Mouse (Mus musculus): ENCODE results near the gene Pmvk. TPM values are rescaled to one million over a fixed set of nuclear protein-coding genes. Genes with fewer than 3 reads are reported as not detected.

Pmvk gene
- polyA plus RNA-seq, 1 experiment from 2014 or later: 59.3 TPM

DNA sequence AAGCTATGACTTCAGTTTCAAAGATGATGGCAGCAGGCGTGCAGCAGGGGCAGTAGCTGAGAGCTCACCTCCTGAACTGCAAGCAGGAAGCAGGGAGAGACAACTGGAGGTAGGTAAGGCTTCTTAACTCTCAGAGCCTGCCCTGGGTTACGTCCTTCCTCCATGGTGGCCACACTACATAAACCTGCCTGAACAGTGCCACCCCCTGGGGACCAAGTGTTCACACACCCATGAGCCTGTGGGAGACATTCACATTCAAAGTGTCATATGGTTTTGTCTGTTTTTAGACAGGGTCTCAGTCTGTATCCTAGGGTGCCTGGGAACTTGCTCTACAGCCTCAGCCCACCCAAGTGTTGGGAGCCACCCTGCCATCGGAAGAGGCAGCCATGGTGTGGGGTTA is 36.4 kb downstream of the Pmvk start:
- Histone ChIP-seq H3K4me1 (ENCODE audit: insufficient read depth, low read length) (peaks cover 12% of the 10 kb centered on the region; the same call in 1 of the 2 replicates), H3K27me3 (ENCODE audit: insufficient read depth, low read length) (peaks cover 3% of the 10 kb centered on the region; the same call in 1 of the 2 replicates), H3K9ac (replicated peaks; ENCODE audit: low read length) (no peak overlapping the region), H3K9me3 (ENCODE audit: low read length) (no peaks in the 10 kb centered on the region), H3K27ac (ENCODE audit: low read length) (no peak overlapping the region), H3K4me2 (replicated peaks; ENCODE audit: low read depth, low read length) (no peak overlapping the region), H3K36me3 (ENCODE audit: insufficient read depth, low read length) (no peaks in the 10 kb centered on the region), H3K4me3 (ENCODE audit: low read length) (no peak overlapping the region)
- WGBS: 87% methylated on average over 3 of the region's 3 CpGs
- no peak for ATAC-seq (ENCODE audit: low FRiP score, low TSS enrichment)

DNA sequence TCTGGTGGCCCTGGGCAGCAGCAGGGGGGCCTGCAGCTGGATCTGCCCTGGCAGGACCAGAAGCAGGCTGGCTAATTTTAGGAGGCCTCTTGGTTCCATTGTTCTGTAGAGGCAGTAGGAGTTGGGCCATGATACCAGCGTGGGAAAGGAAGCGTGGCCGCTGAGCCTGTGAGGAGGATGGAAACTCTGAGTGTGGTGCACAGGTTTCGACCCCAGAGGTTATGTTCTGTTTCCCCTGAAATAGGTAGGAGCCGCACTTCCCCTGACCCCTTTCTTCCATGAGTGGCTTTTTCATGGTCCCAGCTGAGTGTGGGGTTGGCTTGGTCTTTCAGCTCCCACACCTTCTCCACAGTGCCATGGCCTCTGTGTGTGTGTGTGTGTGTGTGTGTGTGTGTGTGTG is 37.2 kb downstream of the Pmvk start:
- 80% methylated on average over 5 of the region's 5 CpGs for WGBS
- no peaks in the 10 kb centered on the region for H3K9me3 ChIP-seq (ENCODE audit: low read length)
- ATAC-seq (ENCODE audit: low FRiP score, low TSS enrichment): no peak
- no peak overlapping the region for H3K4me2 ChIP-seq (replicated peaks; ENCODE audit: low read depth, low read length)
- no peak overlapping the region for H3K9ac ChIP-seq (replicated peaks; ENCODE audit: low read length)
- no peaks in the 10 kb centered on the region for H3K27me3 ChIP-seq (ENCODE audit: insufficient read depth, low read length)
- no peaks in the 10 kb centered on the region for H3K36me3 ChIP-seq (ENCODE audit: insufficient read depth, low read length)
- H3K4me3 ChIP-seq (ENCODE audit: low read length): no peak overlapping the region
- H3K27ac ChIP-seq (ENCODE audit: low read length): no peak overlapping the region
- peaks cover 12% of the 10 kb centered on the region; the same call in 1 of the 2 replicates for H3K4me1 ChIP-seq (ENCODE audit: insufficient read depth, low read length)

DNA sequence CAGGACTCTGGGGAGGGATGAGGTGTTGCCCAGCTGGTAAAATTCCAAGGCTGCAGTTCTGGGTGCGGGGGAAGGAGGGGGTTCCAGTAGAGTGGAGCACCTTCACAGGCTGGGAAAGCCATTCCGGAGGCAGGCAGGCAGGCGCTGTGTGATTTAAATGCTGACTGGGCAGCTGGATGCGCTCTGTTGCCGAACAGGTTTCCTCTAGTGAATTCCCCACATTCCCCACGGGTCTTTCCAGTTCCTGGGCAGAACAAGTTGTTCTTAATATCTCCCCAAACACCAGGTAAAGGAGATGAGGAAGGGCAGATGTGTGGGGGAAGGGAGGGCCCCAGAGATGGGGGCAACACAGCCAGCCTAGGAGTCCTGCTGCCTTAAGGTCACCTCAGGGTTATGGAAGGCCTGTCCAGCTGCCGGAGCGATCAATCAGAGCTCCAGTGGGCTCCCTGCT is 38.4 kb downstream of the Pmvk start:
- H3K36me3 ChIP-seq (ENCODE audit: insufficient read depth, low read length): no peaks in the 10 kb centered on the region
- 19% methylated on average over 8 of the region's 8 CpGs for WGBS
- peaks cover 12% of the 10 kb centered on the region; the same call in 1 of the 2 replicates for H3K4me1 ChIP-seq (ENCODE audit: insufficient read depth, low read length)
- peak overlapping the region; percentile 54 for H3K27ac ChIP-seq (ENCODE audit: low read length)
- H3K4me2 ChIP-seq (replicated peaks; ENCODE audit: low read depth, low read length): 0 out of 2 replicates have a peak overlapping the region, but pooled peaks have one; percentile 12
- no peak overlapping the region for H3K9ac ChIP-seq (replicated peaks; ENCODE audit: low read length)
- no peaks in the 10 kb centered on the region for H3K27me3 ChIP-seq (ENCODE audit: insufficient read depth, low read length)
- no peaks in the 10 kb centered on the region for H3K9me3 ChIP-seq (ENCODE audit: low read length)
- H3K4me3 ChIP-seq (ENCODE audit: low read length): no peak overlapping the region
- peak; percentile 88 for ATAC-seq (ENCODE audit: low FRiP score, low TSS enrichment)

DNA sequence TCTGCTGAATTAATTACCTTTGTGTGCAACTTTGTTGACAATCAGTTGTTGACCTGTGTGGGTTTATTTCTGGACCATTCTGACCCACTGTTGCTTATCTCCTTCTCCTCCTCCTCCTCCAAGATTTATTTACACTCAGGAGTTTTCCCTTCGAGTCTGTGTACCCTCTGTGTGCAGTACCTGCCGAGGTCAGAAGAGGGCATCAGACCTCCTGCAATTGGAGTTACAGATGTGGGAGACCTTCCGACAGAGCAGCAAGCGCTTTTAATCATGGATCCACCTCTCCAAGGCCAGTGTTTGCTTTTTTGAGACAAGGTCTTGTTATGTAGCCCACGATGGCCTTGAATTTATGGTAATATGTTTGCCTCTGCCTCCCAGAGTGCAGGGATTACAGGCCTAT is 40.3 kb downstream of the Pmvk start:
- no peak for ATAC-seq (ENCODE audit: low FRiP score, low TSS enrichment)
- Histone ChIP-seq H3K27ac (ENCODE audit: low read length) (no peak overlapping the region), H3K4me1 (ENCODE audit: insufficient read depth, low read length) (peaks cover 12% of the 10 kb centered on the region; the same call in 1 of the 2 replicates), H3K4me3 (ENCODE audit: low read length) (no peak overlapping the region), H3K36me3 (ENCODE audit: insufficient read depth, low read length) (no peaks in the 10 kb centered on the region), H3K9ac (replicated peaks; ENCODE audit: low read length) (no peak overlapping the region), H3K9me3 (ENCODE audit: low read length) (no peaks in the 10 kb centered on the region), H3K4me2 (replicated peaks; ENCODE audit: low read depth, low read length) (no peak overlapping the region), H3K27me3 (ENCODE audit: insufficient read depth, low read length) (no peaks in the 10 kb centered on the region)
- 86% methylated on average over 5 of the region's 5 CpGs for WGBS

- 77% methylated on average over 3 of the region's 3 CpGs for WGBS
- H3K27me3 ChIP-seq (ENCODE audit: insufficient read depth, low read length): no peaks in the 10 kb centered on the region
- H3K9ac ChIP-seq (replicated peaks; ENCODE audit: low read length): no peak overlapping the region
- H3K27ac ChIP-seq (ENCODE audit: low read length): no peak overlapping the region
- no peak for ATAC-seq (ENCODE audit: low FRiP score, low TSS enrichment)
- no peak overlapping the region for H3K4me2 ChIP-seq (replicated peaks; ENCODE audit: low read depth, low read length)
- peaks cover 3% of the 10 kb centered on the region; the same call in 1 of the 2 replicates for H3K9me3 ChIP-seq (ENCODE audit: low read length)
- peaks cover 10% of the 10 kb centered on the region; the same call in 1 of the 2 replicates for H3K4me1 ChIP-seq (ENCODE audit: insufficient read depth, low read length)
- H3K4me3 ChIP-seq (ENCODE audit: low read length): no peak overlapping the region
- H3K36me3 ChIP-seq (ENCODE audit: insufficient read depth, low read length): no peaks in the 10 kb centered on the region
Observed at GRCm38 (mm10) chr3:89496366-89496765, 42.0 kb downstream of the Pmvk start.

DNA sequence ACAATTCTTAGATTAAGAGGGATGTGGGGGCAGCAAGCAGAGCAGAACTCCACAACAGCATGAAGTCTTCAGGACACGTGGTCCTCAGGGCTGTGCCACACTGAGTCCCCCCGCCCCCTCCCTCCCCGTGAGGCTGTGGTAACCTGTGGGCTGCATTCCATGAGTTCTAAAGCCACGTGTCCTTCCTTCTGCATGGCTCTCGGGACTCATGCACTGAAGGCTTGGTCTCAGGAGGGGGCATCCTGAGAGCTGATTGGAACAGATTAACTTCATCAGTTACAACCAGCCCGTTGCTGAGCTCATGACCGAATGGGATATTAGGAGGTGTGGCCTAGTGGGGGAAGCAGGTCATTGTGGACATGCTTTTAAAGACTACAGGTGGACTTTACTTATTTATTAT is 45.4 kb downstream of the Pmvk start:
- no peak; the same call in 1 of the 2 replicates for ATAC-seq (ENCODE audit: low FRiP score, low TSS enrichment)
- Histone ChIP-seq H3K4me3 (ENCODE audit: low read length) (no peak overlapping the region), H3K27me3 (ENCODE audit: insufficient read depth, low read length) (no peaks in the 10 kb centered on the region), H3K27ac (ENCODE audit: low read length) (no peak overlapping the region), H3K36me3 (ENCODE audit: insufficient read depth, low read length) (no peaks in the 10 kb centered on the region), H3K9me3 (ENCODE audit: low read length) (peaks cover 3% of the 10 kb centered on the region; the same call in 1 of the 2 replicates), H3K4me1 (ENCODE audit: insufficient read depth, low read length) (no peaks in the 10 kb centered on the region), H3K9ac (replicated peaks; ENCODE audit: low read length) (no peak overlapping the region), H3K4me2 (replicated peaks; ENCODE audit: low read depth, low read length) (no peak overlapping the region)
- WGBS: 40% methylated on average over 7 of the region's 7 CpGs

DNA sequence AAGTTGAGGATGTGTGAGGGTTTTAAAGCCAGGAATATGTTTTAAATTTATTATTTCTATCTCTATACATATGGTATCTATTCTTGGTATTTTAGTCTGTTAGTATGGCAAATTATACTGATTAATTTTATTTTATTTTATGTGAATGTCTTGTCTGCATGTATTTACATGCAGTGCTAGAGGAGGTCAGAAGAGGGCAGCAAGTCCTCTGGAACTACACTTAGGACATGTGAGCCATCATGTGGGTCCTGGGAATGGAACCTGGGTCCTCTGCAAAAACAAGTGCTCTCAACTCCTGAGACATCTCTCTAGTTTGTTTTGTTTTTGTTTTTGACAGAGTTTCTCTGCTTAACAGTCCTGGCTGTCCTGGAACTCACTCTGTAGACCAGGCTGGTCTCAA is 47.1 kb downstream of the Pmvk start:
- no peak for ATAC-seq (ENCODE audit: low FRiP score, low TSS enrichment)
- no peak overlapping the region for H3K4me2 ChIP-seq (replicated peaks; ENCODE audit: low read depth, low read length)
- H3K36me3 ChIP-seq (ENCODE audit: insufficient read depth, low read length): no peaks in the 10 kb centered on the region
- no peaks in the 10 kb centered on the region for H3K4me1 ChIP-seq (ENCODE audit: insufficient read depth, low read length)
- H3K9me3 ChIP-seq (ENCODE audit: low read length): peaks cover 3% of the 10 kb centered on the region; the same call in 1 of the 2 replicates
- no peak overlapping the region for H3K9ac ChIP-seq (replicated peaks; ENCODE audit: low read length)
- no peak overlapping the region for H3K4me3 ChIP-seq (ENCODE audit: low read length)
- no peak overlapping the region for H3K27ac ChIP-seq (ENCODE audit: low read length)
- H3K27me3 ChIP-seq (ENCODE audit: insufficient read depth, low read length): no peaks in the 10 kb centered on the region

DNA sequence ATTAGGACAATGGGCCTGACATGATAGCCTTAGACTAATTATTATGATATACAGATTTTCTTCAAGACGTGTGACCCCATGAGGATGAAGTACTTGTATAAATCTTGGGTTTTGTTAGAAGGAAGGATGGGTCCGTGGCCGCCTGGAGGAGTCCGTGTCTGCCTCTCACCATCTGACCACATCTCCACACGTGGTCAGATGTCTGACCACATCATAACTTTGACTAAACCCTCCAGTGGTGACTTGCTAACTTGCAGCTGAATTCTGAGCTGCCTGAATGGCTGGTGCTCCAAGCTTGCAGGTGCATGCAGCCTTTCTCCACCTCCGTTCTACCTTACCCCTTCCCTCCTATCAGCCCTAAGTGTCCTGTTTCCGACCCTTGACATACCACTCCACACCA is 48.2 kb downstream of the Pmvk start:
- no peak overlapping the region for H3K4me2 ChIP-seq (replicated peaks; ENCODE audit: low read depth, low read length)
- no peaks in the 10 kb centered on the region for H3K36me3 ChIP-seq (ENCODE audit: insufficient read depth, low read length)
- H3K9me3 ChIP-seq (ENCODE audit: low read length): peaks cover 3% of the 10 kb centered on the region; the same call in 1 of the 2 replicates
- ATAC-seq (ENCODE audit: low FRiP score, low TSS enrichment): no peak
- H3K4me3 ChIP-seq (ENCODE audit: low read length): no peak overlapping the region
- no peaks in the 10 kb centered on the region for H3K4me1 ChIP-seq (ENCODE audit: insufficient read depth, low read length)
- H3K27me3 ChIP-seq (ENCODE audit: insufficient read depth, low read length): no peaks in the 10 kb centered on the region
- no peak overlapping the region for H3K9ac ChIP-seq (replicated peaks; ENCODE audit: low read length)
- 67% methylated on average over 7 of the region's 7 CpGs for WGBS
- H3K27ac ChIP-seq (ENCODE audit: low read length): no peak overlapping the region

GRCm38 (mm10) chr3:89508041-89508440 is 53.7 kb downstream of the Pmvk start:
- Histone ChIP-seq H3K9me3 (ENCODE audit: low read length) (no peaks in the 10 kb centered on the region), H3K36me3 (ENCODE audit: insufficient read depth, low read length) (no peaks in the 10 kb centered on the region), H3K27me3 (ENCODE audit: insufficient read depth, low read length) (peaks cover 3% of the 10 kb centered on the region; the same call in 1 of the 2 replicates), H3K27ac (ENCODE audit: low read length) (no peak overlapping the region), H3K4me1 (ENCODE audit: insufficient read depth, low read length) (peaks cover 5% of the 10 kb centered on the region; the same call in 1 of the 2 replicates), H3K4me3 (ENCODE audit: low read length) (no peak overlapping the region), H3K9ac (replicated peaks; ENCODE audit: low read length) (no peak overlapping the region), H3K4me2 (replicated peaks; ENCODE audit: low read depth, low read length) (no peak overlapping the region)
- 31% methylated on average over 9 of the region's 9 CpGs for WGBS
- ATAC-seq (ENCODE audit: low FRiP score, low TSS enrichment): no peak

GRCm38 (mm10) chr3:89510979-89511378 is 56.6 kb downstream of the Pmvk start:
- ATAC-seq (ENCODE audit: low FRiP score, low TSS enrichment): no peak
- Histone ChIP-seq H3K27ac (ENCODE audit: low read length) (no peak overlapping the region), H3K4me3 (ENCODE audit: low read length) (no peak overlapping the region), H3K36me3 (ENCODE audit: insufficient read depth, low read length) (no peaks in the 10 kb centered on the region), H3K4me2 (replicated peaks; ENCODE audit: low read depth, low read length) (peak overlapping the region; percentile 29), H3K9me3 (ENCODE audit: low read length) (no peaks in the 10 kb centered on the region), H3K9ac (replicated peaks; ENCODE audit: low read length) (0 out of 2 replicates have a peak overlapping the region, but pooled peaks have one; percentile 5), H3K27me3 (ENCODE audit: insufficient read depth, low read length) (peaks cover 3% of the 10 kb centered on the region; the same call in 1 of the 2 replicates), H3K4me1 (ENCODE audit: insufficient read depth, low read length) (peaks cover 5% of the 10 kb centered on the region; the same call in 1 of the 2 replicates)
- 32% methylated on average over 4 of the region's 4 CpGs for WGBS
